ENCODE assay signal across 14 mouse cellular contexts in genomic region chr17:13542856-13543255, GRCm38 (mm10).
DNase-seq lines count a peak whose midpoint lies in the region; ATAC-seq and TF ChIP-seq lines count a peak whose summit lies in the region.
"Had no signal": no experiment of that assay in that cellular context is flagged by ENCODE, and none has a peak within 500 bp of the region (broad histone marks: within the 10 kb centered on the region; RNA-seq: fewer than 3 reads in every experiment).

No protein-coding gene starts in this region.

- 72% methylated on average over 10 of the region's 10 CpGs for WGBS in lung, postnatal 0 days
- WGBS in embryonic facial prominence, embryonic 12.5 days = 76% methylated on average over 10 of the region's 10 CpGs

- no peak for TF ChIP-seq CTCF in lung, postnatal 0 days (IDR thresholded peaks at IDR 0.05)

- no peak for TF ChIP-seq POLR2A in myocyte (IDR thresholded peaks at IDR 0.05; ENCODE audit: insufficient read length, low read depth)

- H3K4me2 ChIP-seq in lung, postnatal 0 days (replicated peaks; ENCODE audit: low read depth, low read length) = no peak overlapping the region
- no peak overlapping the region for H3K4me2 ChIP-seq in embryonic facial prominence, embryonic 12.5 days (replicated peaks)
- H3K4me2 ChIP-seq in myocyte (ENCODE audit: low read depth) = peak overlapping the region; percentile 38

- no peak overlapping the region for H3K27ac ChIP-seq in lung, postnatal 0 days (ENCODE audit: low read length)
- H3K27ac ChIP-seq in embryonic facial prominence, embryonic 12.5 days = no peak overlapping the region
- H3K27ac ChIP-seq: liver, embryonic 14.5 days; macrophage had no signal

- peak; percentile 14 for DNase-seq in embryo, embryonic 9.5 days (ENCODE audit: extremely low spot score)
- DNase-seq in embryo, embryonic 11 days = no peak
- DNase-seq in lung, postnatal 0 days (ENCODE audit: low spot score) = peak; percentile 23
- no peak for DNase-seq in lung, postnatal 25 days (ENCODE audit: low spot score)
- DNase-seq in layer of hippocampus, postnatal 14 days (ENCODE audit: low spot score in 2 of 2) = no peak
- DNase-seq: adrenal gland, postnatal 36 days; cerebellum, adult 11-12 months; kidney, postnatal 10 days had no signal

- no peaks in the 10 kb centered on the region for H3K36me3 ChIP-seq in lung, postnatal 0 days (ENCODE audit: insufficient read depth, low read length)
- H3K36me3 ChIP-seq in embryonic facial prominence, embryonic 12.5 days = no peaks in the 10 kb centered on the region
- no peaks in the 10 kb centered on the region for H3K36me3 ChIP-seq in myocyte (ENCODE audit: control insufficient read depth, insufficient read depth)
- H3K36me3 ChIP-seq: G1E had no signal

- H3ac ChIP-seq in myocyte (ENCODE audit: control insufficient read depth, insufficient read length) = no peak overlapping the region

- H3K9ac ChIP-seq in lung, postnatal 0 days (replicated peaks; ENCODE audit: low read depth) = no peak overlapping the region
- H3K9ac ChIP-seq in embryonic facial prominence, embryonic 12.5 days = no peak overlapping the region
- H3K9ac ChIP-seq: liver, embryonic 14.5 days had no signal

- no peak for TF ChIP-seq EP300 in lung, postnatal 0 days (IDR thresholded peaks at IDR 0.05)

- no peak overlapping the region for H3K4me3 ChIP-seq in lung, postnatal 0 days (ENCODE audit: low read depth, low read length)
- H3K4me3 ChIP-seq in embryonic facial prominence, embryonic 12.5 days = no peak overlapping the region
- no peak overlapping the region for H3K4me3 ChIP-seq in myocyte

- H3K27me3 ChIP-seq in lung, postnatal 0 days (replicated peaks; ENCODE audit: insufficient read depth, low read length) = no peaks in the 10 kb centered on the region
- no peaks in the 10 kb centered on the region for H3K27me3 ChIP-seq in embryonic facial prominence, embryonic 12.5 days
- H3K27me3 ChIP-seq in myocyte (ENCODE audit: control insufficient read depth, insufficient read depth, insufficient read length) = no peaks in the 10 kb centered on the region

- H3K4me1 ChIP-seq in lung, postnatal 0 days (ENCODE audit: insufficient read depth, low read depth, low read length) = no peaks in the 10 kb centered on the region
- no peaks in the 10 kb centered on the region for H3K4me1 ChIP-seq in embryonic facial prominence, embryonic 12.5 days

- H3K9me3 ChIP-seq in lung, postnatal 0 days (ENCODE audit: low read length) = peaks cover 32% of the 10 kb centered on the region
- peaks cover 55% of the 10 kb centered on the region for H3K9me3 ChIP-seq in embryonic facial prominence, embryonic 12.5 days

- ATAC-seq in lung, postnatal 0 days = no peak
- 0 out of 2 replicates have a peak, but pooled peaks have one; percentile 16 for ATAC-seq in embryonic facial prominence, embryonic 12.5 days (ENCODE audit: insufficient number of reproducible peaks, insufficient read depth, low FRiP score, low TSS enrichment)
- no peak for ATAC-seq in activated CD4-positive, CD25-positive, alpha-beta regulatory T cell, adult 4 months

- H3K79me2 ChIP-seq in myocyte (ENCODE audit: control insufficient read depth, insufficient read depth) = no peaks in the 10 kb centered on the region

TF ChIP-seq in myocyte, 11 proteins besides CTCF, POLR2A, EP300 and RAD21:
- TF ChIP-seq MYOG (IDR thresholded peaks at IDR 0.05; ENCODE audit: control insufficient read depth in 1 of 3, insufficient read depth in 1 of 3, insufficient read length in 2 of 3, low read depth in 2 of 3) (no peak), MYOD1 (IDR thresholded peaks at IDR 0.05; ENCODE audit: control insufficient read depth in 1 of 3, insufficient read length in 2 of 3, low read depth in 2 of 3) (no peak), POLR2AphosphoS2 (IDR thresholded peaks at IDR 0.05; ENCODE audit: insufficient read length, low read depth) (no peak), TCF3 (IDR thresholded peaks at IDR 0.05; ENCODE audit: insufficient read length, low read depth) (no peak), CEBPB (IDR thresholded peaks at IDR 0.05; ENCODE audit: insufficient read depth, poor library complexity, severe bottlenecking) (no peak), USF1 (IDR thresholded peaks at IDR 0.05; ENCODE audit: low read depth) (no peak), E2F4 (IDR thresholded peaks at IDR 0.05; ENCODE audit: insufficient read depth) (no peak), SRF (IDR thresholded peaks at IDR 0.05; ENCODE audit: control insufficient read depth, insufficient read length, low read depth) (no peak), TCF12 (IDR thresholded peaks at IDR 0.05; ENCODE audit: insufficient read depth, poor library complexity, severe bottlenecking) (no peak), MAX (IDR thresholded peaks at IDR 0.05; ENCODE audit: low read depth) (no peak), REST (IDR thresholded peaks at IDR 0.05; ENCODE audit: insufficient read depth, insufficient read length) (no peak)

Comparison
In these comparisons a context has a peak if more than half of its experiments do, and no peak if none do; other contexts are left out.
1. DNase-seq: peak in embryo, embryonic 9.5 days (single experiment) and lung, postnatal 0 days (single experiment); none in embryo, embryonic 11 days (single experiment), lung, postnatal 25 days (single experiment) and layer of hippocampus, postnatal 14 days (0 of 2).